Mouse (Mus musculus): ENCODE measurements around the gene Ptgfr.
A peak's percentile ranks its signal among the peaks of the same experiment; 100 is the strongest.

Ptgfr gene

GRCm38 (mm10) chr3:151836871-151837680 is at the start of gene Ptgfr:
Gene Ptgfr (minus strand): TSS chr3:151837630.
- peak; percentile 64 for DNase-seq (ENCODE audit: low spot score)

GRCm38 (mm10) chr3:151883881-151884280 is 46.5 kb upstream of the Ptgfr start:
- DNase-seq (ENCODE audit: low spot score), result no peak

- no peak for DNase-seq (ENCODE audit: low spot score)
Measured at GRCm38 (mm10) chr3:151879981-151880380, 42.6 kb upstream of the Ptgfr start.

DNA sequence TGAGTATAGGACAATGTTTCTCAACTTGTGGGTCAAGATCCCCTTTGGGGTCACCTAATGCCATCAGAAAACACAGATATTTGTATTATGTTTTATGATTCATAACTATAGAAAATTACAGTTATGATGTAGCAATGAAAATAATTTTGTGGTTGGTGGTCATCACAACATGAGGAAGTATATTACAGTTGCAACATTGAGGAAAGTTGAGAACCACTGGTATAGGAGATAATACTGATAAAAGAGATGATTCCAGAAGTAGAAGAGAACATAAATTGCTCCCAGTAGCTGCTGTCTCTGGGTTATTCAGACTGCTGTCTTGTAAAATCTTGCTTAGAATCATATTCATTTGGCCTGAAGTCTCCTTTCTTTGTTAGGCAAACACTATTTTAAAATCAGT is 31.5 kb upstream of the Ptgfr start:
- DNase-seq (ENCODE audit: low spot score), result no peak

GRCm38 (mm10) chr3:151851344-151851743 is 13.9 kb upstream of the Ptgfr start:
- no peak for DNase-seq (ENCODE audit: low spot score)

- no peak for DNase-seq (ENCODE audit: low spot score)
Measured at GRCm38 (mm10) chr3:151850621-151851020, 13.2 kb upstream of the Ptgfr start.

- DNase-seq (ENCODE audit: low spot score), result no peak
Measured at GRCm38 (mm10) chr3:151846292-151846691, 8.9 kb upstream of the Ptgfr start.

DNA sequence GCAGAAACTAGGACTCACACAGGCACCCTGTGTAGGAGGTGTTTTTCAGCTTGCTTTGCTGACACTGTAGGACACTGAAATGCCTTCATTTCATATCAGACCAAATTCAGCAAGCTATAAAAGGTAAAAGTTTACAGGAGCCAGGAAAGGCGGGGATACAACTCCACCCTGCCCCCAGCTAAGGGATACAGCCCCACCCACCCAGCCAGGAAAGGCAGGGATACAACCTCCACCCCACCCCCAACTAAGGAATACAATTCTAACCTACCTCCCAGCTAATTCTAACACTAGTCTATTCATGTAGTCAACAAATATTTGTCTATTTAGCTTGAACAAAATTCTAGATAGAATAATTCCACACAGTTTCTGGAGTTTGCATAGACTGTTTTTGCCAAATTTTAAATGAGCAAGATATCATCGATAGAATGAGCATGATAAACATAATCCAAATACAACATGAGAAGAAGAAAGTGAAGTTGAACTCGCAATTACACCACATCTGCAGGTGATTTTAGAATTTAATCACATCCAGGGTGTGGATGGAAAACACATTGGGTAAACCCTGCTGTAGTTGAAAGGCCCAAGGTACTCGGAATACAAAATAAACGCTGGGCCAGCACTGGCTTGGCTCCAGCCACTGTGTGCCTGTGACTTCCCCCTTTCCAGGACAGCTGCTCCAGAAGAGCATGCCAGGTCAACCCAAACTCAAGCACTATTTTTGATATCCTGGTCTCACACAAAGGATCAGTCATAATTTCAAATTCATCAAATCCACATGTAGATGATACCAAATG is 7.1 kb upstream of the Ptgfr start:
- no peak for DNase-seq (ENCODE audit: low spot score)

DNA sequence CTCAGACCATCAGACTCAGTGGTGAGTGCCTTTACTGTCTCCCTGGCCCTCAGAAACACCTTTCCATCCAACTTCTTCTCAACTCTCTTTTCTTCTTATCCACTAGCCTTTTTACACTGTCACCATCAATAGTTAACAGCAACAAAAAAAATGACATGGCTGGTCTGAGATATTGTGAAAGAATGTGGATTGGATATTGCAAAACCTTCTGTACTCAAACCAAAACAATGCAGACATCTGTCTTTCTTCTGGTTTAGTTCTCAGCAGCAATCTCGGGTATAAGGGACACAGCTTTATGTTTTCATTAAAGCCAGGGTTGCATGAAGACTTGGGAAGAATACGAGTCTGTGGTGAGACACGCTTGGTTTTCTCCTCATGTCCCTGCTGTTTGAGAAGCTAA is 3.3 kb upstream of the Ptgfr start:
- DNase-seq (ENCODE audit: low spot score), result no peak

DNA sequence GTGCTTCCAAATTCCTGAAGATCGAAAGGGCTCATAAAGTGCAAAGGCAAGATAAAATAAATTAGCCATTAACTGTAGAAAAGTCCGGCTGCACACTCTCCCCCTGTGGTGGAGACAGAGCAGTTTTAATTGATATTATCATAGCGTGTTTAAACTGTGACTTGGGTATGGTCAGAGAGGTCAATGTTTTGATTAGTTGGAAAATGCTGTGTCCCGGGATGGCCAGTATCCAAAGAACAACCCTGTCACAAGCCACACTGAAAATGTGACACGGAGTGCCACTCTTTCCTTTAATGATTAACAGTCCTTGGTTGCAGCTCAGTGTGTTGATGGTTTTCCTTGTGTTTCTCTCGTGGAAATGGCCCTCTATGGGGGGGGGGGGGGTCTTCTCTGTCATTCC is 942 bp upstream of the Ptgfr start:
- no peak for DNase-seq (ENCODE audit: low spot score)

- no peak for DNase-seq (ENCODE audit: low spot score)
Measured at GRCm38 (mm10) chr3:151837749-151838148, 319 bp upstream of the Ptgfr start.

DNA sequence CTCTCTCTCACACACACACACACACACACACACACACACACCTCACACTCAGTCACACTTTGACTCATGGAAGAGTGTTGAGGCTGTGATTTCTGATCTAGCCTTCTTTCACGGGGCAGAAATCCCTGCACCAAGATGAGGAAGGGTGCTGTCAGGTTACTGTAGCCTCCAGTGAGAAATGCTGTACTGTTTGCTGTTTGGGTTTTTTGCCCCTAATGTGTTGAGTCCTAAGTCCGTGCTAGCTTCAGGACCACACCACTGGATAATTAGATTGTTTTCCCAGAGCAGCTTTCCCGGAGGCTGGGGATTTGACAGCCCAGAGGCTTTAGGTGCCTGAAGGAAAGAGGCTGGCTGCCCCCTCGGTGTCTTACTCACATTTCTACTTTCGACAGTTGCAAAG is 979 bp downstream of the Ptgfr start:
- DNase-seq (ENCODE audit: low spot score), result no peak

DNA sequence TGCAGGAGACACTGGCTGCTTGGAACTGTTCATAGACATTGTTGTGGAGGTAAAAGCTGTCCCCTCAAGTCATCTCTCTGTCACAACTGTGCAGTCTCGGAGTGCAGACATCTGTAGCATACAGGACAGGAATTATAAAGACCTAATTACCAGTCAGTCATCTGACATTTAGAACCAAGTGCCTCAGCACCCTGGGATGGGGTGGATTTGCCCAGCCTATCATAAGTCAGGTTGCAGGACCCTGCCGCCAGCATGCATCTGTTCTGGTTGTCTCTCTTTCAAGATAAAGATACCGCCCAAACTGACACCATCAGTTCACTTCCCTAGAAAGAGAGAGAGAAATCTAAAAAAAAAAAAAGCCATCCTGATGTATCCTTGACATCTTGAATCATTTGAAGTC is 1.6 kb downstream of the Ptgfr start:
- DNase-seq (ENCODE audit: low spot score), result no peak

DNA sequence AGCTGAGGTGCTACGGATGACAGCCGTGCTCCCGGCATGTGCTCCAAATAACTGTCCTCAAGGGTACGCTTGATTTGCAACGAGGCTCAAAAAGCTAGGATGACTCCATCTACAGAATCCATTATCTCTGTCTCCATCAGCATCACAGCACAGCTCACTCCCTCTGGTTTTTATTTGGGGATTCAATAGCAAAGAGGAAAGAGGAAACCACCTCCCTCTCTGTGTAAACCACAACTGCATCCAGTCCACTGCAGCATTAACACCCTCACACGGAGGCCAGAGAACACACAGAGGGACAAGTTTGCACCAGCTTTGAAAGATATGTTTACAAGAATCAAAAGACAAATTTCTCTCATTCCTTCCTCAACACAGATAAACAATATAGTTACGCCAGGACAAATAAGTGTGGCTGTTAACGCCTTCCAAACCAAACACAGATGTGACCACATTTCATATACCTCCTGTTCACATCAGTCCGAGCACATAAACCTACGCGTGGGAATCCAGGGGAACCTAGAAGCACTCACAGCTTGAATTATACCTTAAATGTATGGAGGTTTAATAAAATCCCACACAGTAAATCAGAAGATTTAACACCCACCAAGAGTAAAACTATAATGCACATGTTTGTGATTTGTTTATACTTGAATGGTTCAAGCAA is 9.3 kb downstream of the Ptgfr start:
- DNase-seq (ENCODE audit: low spot score), result no peak

DNA sequence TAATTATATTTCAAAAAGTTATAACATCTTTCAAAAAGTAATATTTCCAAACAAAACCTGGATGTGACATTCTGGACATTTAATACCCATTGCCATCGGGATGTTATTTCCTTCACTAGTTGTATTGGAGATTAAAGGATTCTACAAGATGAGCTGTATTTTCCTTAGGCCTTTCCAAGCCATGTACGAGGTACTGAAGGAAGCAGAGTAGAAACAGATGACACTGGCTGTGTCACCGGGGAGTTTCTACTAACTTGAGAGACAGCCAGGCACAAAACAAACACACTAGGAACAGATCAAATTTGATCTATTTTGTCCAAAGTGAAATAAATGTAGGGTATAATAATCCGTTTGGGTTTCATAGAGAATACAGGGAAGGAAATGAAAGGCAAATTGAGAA is 17.6 kb downstream of the Ptgfr start:
- no peak for DNase-seq (ENCODE audit: low spot score)

GRCm38 (mm10) chr3:151818265-151818664 is 19.2 kb downstream of the Ptgfr start:
- DNase-seq (ENCODE audit: low spot score), result peak; percentile 43

DNA sequence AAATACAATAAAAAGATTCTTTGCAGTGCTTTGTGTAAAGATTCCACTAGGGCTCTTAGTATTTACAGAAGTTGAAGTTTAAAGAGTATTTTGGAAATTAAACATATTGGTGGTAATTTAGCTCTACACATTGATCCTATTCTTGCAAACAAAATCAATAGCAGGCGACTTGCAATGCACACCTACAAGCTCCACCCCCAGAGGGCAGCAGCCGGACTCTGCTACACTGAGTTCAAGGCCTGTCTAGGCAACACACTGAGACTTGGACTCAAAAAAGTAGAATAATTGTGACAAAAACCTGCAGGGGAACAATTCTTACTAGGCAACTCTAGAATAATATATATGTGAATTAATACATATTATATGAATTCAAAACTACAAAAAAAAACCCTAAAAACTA is 28.8 kb downstream of the Ptgfr start:
- no peak for DNase-seq (ENCODE audit: low spot score)

- DNase-seq (ENCODE audit: low spot score), result no peak
Measured at GRCm38 (mm10) chr3:151788622-151789021, 48.8 kb downstream of the Ptgfr start.

- peak; percentile 29 for DNase-seq (ENCODE audit: low spot score)
Measured at GRCm38 (mm10) chr3:151775089-151775488, 62.3 kb downstream of the Ptgfr start.

DNA sequence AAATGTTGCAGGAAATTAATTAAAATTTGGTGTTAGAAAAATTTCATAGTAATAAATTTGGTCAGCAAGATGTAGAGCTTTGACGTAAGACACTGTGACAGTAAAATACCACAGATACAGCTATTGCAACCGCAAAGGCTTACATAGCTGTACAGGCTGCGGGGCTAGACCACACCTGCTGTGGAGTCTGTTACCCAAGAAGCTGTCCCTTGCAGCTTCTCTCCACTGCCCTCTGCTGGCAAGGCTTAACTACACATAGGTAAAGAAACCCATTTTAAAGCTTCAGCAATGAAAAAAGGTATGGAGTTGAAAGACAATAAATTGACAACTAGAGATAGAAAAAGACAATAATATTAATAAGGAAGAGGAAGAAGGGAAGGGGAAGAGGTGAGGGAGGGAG is 66.4 kb downstream of the Ptgfr start:
- peak; percentile 74 for DNase-seq (ENCODE audit: low spot score)

- no peak for DNase-seq (ENCODE audit: low spot score)
Measured at GRCm38 (mm10) chr3:151749737-151750136, 87.7 kb downstream of the Ptgfr start, which contains the start of gene Ifi44. Gene Ifi44 (minus strand): TSS chr3:151749960.

- no peak for DNase-seq (ENCODE audit: low spot score)
Measured at GRCm38 (mm10) chr3:151748514-151748913, 88.9 kb downstream of the Ptgfr start.

All from embryo, embryonic 10 days (tissue).